Mouse (Mus musculus): ENCODE results near the gene Ednrb.

- no peak for TF ChIP-seq USF1 (IDR thresholded peaks at IDR 0.05; ENCODE audit: low read depth)
- no peak for TF ChIP-seq MAX (IDR thresholded peaks at IDR 0.05)
- no peak for TF ChIP-seq CTCF (IDR thresholded peaks at IDR 0.05; ENCODE audit: control insufficient read depth, insufficient read depth, insufficient read length)
Measured at GRCm38 (mm10) chr14:103838887-103839286, 5.3 kb downstream of the Ednrb start.
